Mouse (Mus musculus) adrenal gland, adult 18-20 months (tissue): Measurements from ENCODE around the gene Tmem150c. TPM values are rescaled to one million over a fixed set of nuclear protein-coding genes. Genes with fewer than 3 reads are reported as not detected.

Experiments used
- DNase-seq, 2 experiments: peaks; one replicate each; pipeline ENCODE4 v3.0.0; 2021 to 2022; ENCODE audit warnings: low spot score in 2 of 2
- total RNA-seq, 2 experiments: library from RNA; stranded (reverse); gene quantifications; 1 replicate in 1 of 2; 2 replicates in 1 of 2; pipeline ENCODE4 v1.2.3; 2021

Tmem150c gene
- total RNA-seq, 2 experiments from 2014 or later: 7.5 to 18.3 TPM

GRCm38 (mm10) chr5:100030069-100030468 lies 129.5 kb downstream of the Tmem150c start:
- DNase-seq: no peak

Other genes starting within 250 kb of the Tmem150c start
- gene Hnrnpd, start 180.9 kb downstream of the Tmem150c start, total RNA-seq: 10 to 100 TPM; 82.5 to 88.8 TPM
- gene 4930524J08Rik, start 180.7 kb downstream of the Tmem150c start, total RNA-seq: 1 to 10 TPM; 1.8 to 2.0 TPM
- 100 to 1,000 TPM in 1 of 2 experiments, 10 to 100 TPM in 1; 89.6 to 124 TPM for gene Hnrnpdl, start 120.1 kb downstream of the Tmem150c start, total RNA-seq
- gene Enoph1, start 119.8 kb downstream of the Tmem150c start, total RNA-seq: 10 to 100 TPM; 28.4 to 35.4 TPM